Mouse (Mus musculus) hindbrain, embryonic 10.5 days (tissue): ENCODE data around the gene Kcne4. TPM values are rescaled to one million over a fixed set of nuclear protein-coding genes. Genes with fewer than 3 reads are reported as not detected.

Source experiments
- DNase-seq: peaks from one replicate; pipeline ENCODE4 v3.0.0-alpha.2; 2017; ENCODE audit warnings: low spot score
- H3K27ac ChIP-seq: fragments of 300-500 bp; sonication (generic); 2 replicates; pipeline ENCODE4 v1.5.1; 2016; ENCODE audit warnings: mild to moderate bottlenecking, moderate library complexity
- H3K27me3 ChIP-seq: fragments of 300-500 bp; sonication (generic); 2 replicates; pipeline ENCODE4 v1.6.1; 2016; ENCODE audit warnings: mild to moderate bottlenecking; ENCODE audit not compliant: poor library complexity, insufficient read depth, severe bottlenecking
- H3K36me3 ChIP-seq: fragments of 300-500 bp; sonication (generic); 2 replicates; pipeline ENCODE4 v1.6.1; 2016; ENCODE audit warnings: mild to moderate bottlenecking, moderate library complexity
- H3K4me1 ChIP-seq: fragments of 300-500 bp; sonication (generic); replicated peaks from 2 replicates; pipeline ENCODE4 v1.6.1; 2016; ENCODE audit warnings: mild to moderate bottlenecking
- H3K4me3 ChIP-seq: fragments of 300-500 bp; sonication (generic); 2 replicates; pipeline ENCODE4 v1.5.1; 2016; ENCODE audit warnings: mild to moderate bottlenecking, moderate library complexity
- H3K9me3 ChIP-seq: fragments of 300-500 bp; sonication (generic); 2 replicates; pipeline ENCODE4 v1.6.1; 2016; ENCODE audit warnings: mild to moderate bottlenecking, moderate library complexity
- WGBS: fragments of 180-500 bp; shearing (Covaris S2); methylation state at CpG from one replicate; pipeline ENCODE4 v1.1.7; 2016; 5-methylcytosine and 5-hydroxymethylcytosine counted together
- polyA plus RNA-seq: library from polyadenylated mRNA; unstranded; fragments of >200 nt; fragmentation: Nextera tagmentation; extraction: Ambion mirVana; gene quantifications from 2 replicates; pipeline ENCODE4 v1.2.1, GENCODE M21; 2016

Gene Kcne4
- polyA plus RNA-seq, 1 experiment from 2014 or later, result 1.2 TPM

GRCm38 (mm10) chr1:78864351-78864750, 47.8 kb downstream of the Kcne4 start:
- H3K4me1 ChIP-seq, result no peaks in the 10 kb centered on the region
- no peak overlapping the region for H3K27ac ChIP-seq
- H3K27me3 ChIP-seq, result no peaks in the 10 kb centered on the region
- WGBS, result 82% methylated on average over 6 of the region's 6 CpGs
- no peak overlapping the region for H3K4me3 ChIP-seq
- DNase-seq, result no peak
- no peaks in the 10 kb centered on the region for H3K36me3 ChIP-seq
- no peaks in the 10 kb centered on the region for H3K9me3 ChIP-seq

DNA sequence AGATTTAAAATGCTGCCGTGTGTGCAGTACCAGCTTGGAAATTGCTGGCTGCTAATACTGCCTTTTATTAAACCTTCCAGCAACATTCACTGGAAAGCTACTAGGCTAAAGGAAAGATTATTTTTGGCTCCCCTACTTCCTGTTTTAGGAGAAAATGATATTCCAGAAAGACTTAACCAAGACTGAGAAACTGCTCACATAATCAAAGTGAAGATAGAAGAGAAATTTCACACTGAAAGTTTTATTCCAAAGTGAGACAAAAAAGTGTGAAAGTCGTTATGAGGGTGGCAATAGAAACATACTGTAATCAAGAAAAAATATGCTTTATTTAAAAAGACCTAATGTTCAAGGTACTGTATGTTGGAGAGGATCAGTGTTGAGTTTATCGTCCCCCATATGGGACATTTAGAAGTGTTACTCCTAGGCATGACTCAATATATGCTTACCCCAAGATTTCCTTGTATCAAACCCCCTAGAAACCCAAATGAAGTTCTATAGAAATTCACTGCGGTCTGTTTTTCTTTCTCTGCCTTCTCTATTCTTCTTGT, 48.3 kb downstream of the Kcne4 start:
- Histone ChIP-seq H3K36me3 (no peaks in the 10 kb centered on the region), H3K9me3 (no peaks in the 10 kb centered on the region), H3K27ac (no peak overlapping the region), H3K4me3 (no peak overlapping the region), H3K4me1 (no peaks in the 10 kb centered on the region), H3K27me3 (no peaks in the 10 kb centered on the region)
- DNase-seq, result no peak
- WGBS, result 91% methylated on average over 4 of the region's 4 CpGs

DNA sequence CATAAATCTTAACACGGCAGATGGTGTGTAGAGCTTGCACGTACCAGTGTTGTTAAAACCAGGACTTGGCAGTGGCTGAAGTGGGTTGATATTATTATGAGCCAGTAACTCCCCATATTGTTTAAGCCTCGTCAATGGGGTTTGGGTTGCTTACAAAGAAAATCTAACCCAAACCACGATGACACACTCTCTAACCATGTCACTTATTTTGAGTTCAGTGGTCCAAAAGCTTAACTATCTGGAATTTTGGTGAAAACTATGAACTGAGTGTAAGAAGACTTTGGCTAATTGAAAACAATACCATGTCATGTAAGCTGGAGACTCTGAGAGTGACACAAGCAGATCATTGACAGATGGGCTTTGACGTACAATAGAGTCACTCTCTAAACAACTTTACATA, 49.4 kb downstream of the Kcne4 start:
- Histone ChIP-seq H3K4me1 (no peaks in the 10 kb centered on the region), H3K27me3 (no peaks in the 10 kb centered on the region), H3K36me3 (no peaks in the 10 kb centered on the region), H3K9me3 (no peaks in the 10 kb centered on the region), H3K4me3 (no peak overlapping the region), H3K27ac (no peak overlapping the region)
- DNase-seq, result no peak
- 90% methylated on average over 5 of the region's 5 CpGs for WGBS

GRCm38 (mm10) chr1:78866455-78866854, 49.9 kb downstream of the Kcne4 start:
- no peaks in the 10 kb centered on the region for H3K9me3 ChIP-seq
- no peaks in the 10 kb centered on the region for H3K4me1 ChIP-seq
- H3K4me3 ChIP-seq, result no peak overlapping the region
- WGBS, result 94% methylated on average over 2 of the region's 2 CpGs
- no peaks in the 10 kb centered on the region for H3K27me3 ChIP-seq
- no peak for DNase-seq
- no peak overlapping the region for H3K27ac ChIP-seq
- H3K36me3 ChIP-seq, result no peaks in the 10 kb centered on the region

Other genes starting within 250 kb of the Kcne4 start
- 62.1 and 74.8 TPM in 2 replicates for gene Acsl3, start 158.9 kb upstream of the Kcne4 start, polyA plus RNA-seq
- 2.8 and 4.3 TPM in 2 replicates for gene Utp14b, start 158.7 kb upstream of the Kcne4 start, polyA plus RNA-seq